Mouse (Mus musculus): ENCODE data around the gene Pik3c2a.

DNA sequence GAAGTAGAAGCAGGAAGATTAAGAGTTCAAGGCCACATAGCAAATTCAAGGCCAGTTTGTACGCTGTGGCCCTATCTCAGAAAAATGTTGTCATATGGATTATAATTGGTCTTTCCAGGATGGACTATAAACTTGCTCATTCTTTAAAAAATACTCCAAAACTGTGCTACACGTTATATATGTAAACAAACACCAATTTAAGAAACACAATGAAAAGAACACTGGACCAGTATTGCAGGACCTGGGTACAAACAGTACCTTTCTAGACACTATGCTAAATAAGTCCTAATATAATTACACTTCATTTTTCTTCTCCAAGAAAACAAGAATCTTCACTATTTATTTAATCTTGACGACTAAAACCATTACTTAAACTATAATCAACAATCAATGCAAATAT is 11.6 kb downstream of the Pik3c2a start:
- TF ChIP-seq CTCF (IDR thresholded peaks at IDR 0.05; ENCODE audit: low read depth): no peak
- TF ChIP-seq EP300 (IDR thresholded peaks at IDR 0.05; ENCODE audit: low read depth): no peak

All from liver, embryonic 14.5 days (tissue).